Mouse (Mus musculus): ENCODE measurements around the gene Ntrk2. TPM values are rescaled to one million over a fixed set of nuclear protein-coding genes. Genes with fewer than 3 reads are reported as not detected.
"Not testable (repeated sequence)": the region's sequence is repeated elsewhere in the genome, so short reads cannot be mapped to it uniquely, and the experiment has no call there.

The Ntrk2 gene
- total RNA-seq, 2 experiments from 2014 or later, result 0.95 to 1.6 TPM

DNA sequence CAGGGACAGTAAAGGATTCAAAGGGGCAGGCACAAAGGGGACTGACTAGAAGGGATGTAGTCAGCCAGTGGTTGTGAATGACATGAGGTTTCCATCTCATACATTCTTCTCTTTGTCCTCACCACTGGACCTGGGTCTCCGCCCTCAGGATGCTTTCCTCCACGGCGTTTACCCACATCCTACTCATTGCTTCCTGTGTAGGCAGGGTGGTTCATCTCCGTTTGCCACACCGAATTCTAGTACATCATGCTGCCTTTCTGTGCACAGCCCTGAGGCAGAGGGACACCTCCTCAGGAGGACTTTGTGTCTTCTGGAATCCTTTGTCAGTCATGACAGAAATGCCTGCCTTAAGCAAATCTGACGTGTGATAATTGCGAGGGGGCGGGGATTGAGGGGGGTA lies 219.3 kb downstream of the Ntrk2 start:
- intact Hi-C loops (cut with DNase I), result no loop called here
- no peak for DNase-seq

DNA sequence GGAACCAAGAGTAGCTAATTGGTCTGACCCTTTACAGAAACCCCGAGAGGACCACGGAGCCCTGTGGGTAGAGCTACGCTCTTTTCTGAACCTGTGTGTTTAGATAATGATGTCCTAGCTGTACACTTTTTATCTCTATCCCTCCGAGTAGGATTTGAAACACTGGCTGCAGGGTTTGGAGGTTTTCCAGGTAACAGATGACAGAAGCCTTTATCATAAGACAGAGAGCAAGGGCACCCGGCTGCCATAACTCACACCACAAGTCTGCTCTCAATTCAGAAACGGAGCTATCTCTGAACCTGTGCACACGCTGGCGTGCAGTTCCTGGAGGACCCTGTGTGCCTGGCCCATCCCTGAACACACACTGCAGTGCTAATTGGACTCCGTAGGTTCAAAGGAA lies 221.1 kb downstream of the Ntrk2 start:
- intact Hi-C loops (cut with DNase I), result no loop called here
- no peak for DNase-seq

DNA sequence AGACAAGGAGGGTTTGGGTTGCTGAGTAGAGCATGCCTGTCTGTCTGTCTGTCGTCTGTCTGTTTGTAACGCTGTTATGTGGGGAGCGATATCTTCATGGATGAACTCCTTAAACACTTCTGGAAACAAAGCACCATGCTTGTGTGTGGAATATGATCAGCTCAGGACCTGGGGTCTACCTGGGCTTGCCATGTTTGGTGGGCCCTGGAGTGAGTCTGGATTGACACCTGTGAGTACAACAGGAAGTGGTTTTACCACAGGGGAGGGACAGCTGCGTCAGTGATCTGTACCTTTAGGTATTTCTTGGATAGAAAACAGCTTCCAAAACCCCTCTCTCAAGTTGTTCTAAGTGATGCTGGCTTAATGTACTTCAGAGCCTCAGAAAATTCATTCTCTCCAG lies 222.2 kb downstream of the Ntrk2 start:
- intact Hi-C loops (cut with DNase I), result no loop called here
- DNase-seq, result no peak

DNA sequence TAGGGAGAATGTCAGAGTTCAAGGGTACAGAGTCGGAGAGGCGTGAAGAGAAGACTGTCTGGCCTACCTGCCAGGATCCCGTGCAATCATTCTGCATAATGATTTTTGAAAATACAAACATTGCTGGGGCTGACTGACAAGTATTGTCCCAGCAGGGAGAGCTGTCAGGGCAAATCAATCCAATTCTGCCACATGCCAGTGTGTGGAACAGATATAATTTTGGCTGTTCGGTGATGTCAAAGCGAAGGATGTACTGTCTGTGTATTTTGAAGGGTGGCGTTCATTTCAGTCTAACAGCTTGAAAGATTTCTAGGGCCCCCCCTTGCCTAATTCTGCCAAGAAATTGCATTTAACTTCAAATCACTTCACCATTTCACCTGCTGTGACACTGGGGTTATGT lies 224.2 kb downstream of the Ntrk2 start:
- no peak for DNase-seq
- intact Hi-C loops (cut with DNase I), result no loop called here

DNA sequence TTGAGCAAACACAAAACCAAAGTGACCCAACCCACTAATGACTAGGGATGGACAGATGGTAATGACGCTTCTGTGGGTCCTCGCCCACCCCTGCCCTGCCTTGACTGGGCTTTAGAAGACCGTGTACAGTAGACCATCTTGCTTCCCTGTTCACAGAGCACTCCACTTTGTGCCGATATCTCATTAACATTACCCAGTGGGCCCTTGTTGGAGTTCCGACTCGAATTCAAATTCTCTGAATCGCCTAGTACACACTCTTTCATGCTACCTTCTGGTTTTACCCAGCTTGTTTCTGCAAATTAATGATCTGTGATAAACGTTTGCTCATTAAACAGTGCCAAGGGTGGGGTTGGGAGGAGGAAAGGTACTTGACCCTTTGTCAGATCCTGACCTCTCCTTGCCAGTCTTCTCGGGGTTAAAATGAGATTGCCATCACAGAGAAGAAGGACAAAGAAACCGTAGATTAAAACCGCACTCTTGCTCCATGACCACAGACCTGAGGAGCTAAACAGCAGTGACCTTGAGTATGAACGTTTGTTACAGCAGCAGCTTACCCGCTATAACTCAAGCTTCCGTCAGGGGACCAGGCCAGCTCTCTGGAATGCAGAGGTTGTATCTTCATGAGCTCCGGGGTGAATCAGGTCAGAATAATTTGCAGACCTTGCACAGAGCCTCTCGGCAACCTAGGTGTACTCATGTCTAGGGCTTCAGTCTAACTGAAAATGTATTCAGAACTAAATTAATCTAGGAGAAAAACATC lies 234.0 kb downstream of the Ntrk2 start:
- intact Hi-C loops (cut with DNase I), result no loop called here
- DNase-seq, result no peak

DNA sequence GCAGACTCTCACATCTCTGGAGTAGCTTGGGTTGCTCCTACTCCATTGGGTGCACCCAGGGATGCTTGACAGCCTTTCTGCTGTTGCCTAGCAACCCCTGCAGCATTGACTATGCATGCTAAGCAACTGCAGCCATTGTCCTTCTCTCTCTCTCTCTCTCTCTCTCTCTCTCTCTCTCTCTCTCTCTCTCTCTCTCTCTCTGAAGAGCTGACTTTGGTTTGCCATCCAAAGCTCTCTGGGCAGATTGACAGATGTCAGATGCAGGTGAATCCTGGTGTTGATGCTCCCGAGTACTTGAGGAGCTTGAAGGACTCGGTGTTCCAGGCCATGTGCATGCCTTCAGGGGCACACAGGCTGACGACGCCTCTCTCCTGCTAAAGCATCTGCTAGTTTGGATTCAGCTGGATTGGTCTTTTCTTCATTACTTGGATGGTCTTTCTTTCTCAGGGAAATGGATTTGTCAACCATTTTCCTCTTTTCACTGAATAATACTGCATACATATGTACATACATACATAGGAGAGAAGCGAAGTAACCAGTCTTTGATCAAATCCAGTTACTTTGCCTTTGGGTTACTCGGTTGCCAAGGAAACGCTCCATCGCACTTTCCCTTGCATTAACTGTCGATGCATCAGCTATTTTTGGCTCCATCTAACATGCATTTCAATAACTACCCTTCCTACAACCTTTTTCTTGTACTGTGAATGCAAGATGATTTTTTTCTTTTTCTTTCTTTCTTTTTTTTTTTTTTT lies 234.8 kb downstream of the Ntrk2 start:
- DNase-seq, result no peak

DNA sequence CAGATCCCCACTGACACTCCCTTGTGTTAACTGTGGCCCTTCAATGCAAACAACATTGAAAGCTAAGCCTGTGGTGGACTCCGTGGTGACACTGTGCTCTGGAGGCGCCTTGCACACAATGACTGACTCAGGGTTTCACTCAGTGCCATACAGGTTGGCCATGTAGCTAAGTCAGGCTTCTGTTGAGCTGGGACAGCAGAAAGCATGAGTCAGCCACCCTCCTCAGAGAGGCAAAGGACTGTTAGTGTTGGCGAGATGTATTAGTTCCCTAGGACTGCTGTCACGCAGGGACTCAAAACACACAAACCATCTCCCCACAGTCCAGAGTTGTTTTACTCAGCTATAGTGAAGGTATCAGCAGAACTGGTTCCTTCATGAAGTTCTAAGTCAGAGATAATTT lies 245.8 kb downstream of the Ntrk2 start:
- no peak for DNase-seq
- intact Hi-C loops (cut with DNase I), result no loop called here

More for the DNA sequence above, 234.8 kb downstream of the Ntrk2 start:
- intact Hi-C loops (cut with DNase I), result no loop called here

DNA sequence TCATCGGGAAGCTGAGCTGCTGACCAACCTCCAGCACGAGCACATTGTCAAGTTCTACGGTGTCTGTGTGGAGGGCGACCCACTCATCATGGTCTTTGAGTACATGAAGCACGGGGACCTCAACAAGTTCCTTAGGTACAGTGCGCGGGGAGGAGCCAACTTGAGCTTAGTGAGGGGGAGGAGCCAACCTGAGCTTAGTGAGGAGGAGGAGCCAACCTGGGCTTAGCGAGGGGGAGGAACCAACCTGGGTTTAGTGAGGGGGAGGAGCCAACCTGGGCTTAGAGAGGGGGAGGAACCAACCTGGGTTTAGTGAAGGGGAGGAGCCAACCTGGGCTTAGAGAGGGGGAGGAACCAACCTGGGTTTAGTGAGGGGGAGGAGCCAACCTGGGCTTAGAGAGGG lies 248.0 kb downstream of the Ntrk2 start:
- DNase-seq; intact Hi-C loops (cut with DNase I): not testable (repeated sequence)

DNA sequence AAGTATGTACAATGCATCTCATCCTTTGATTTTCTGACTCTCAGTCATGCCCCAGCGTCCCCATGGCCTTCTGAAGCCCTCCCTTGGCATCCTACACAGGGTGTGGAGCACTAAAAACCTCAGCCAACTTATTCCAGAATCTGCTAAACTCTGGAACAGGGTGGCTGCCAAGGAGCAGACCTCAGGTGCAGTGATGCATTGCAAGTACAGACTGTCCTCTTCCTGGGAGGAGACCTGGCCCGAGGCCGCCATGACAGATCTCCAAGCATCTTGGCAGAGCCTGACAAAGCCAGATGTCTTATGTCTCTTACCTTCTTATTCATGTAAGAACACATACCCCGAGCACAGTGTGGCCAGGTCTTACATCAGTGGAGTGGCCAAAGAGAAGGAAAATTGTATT lies 250.5 kb downstream of the Ntrk2 start:
- no peak for DNase-seq
- intact Hi-C loops (cut with DNase I), result no loop called here

DNA sequence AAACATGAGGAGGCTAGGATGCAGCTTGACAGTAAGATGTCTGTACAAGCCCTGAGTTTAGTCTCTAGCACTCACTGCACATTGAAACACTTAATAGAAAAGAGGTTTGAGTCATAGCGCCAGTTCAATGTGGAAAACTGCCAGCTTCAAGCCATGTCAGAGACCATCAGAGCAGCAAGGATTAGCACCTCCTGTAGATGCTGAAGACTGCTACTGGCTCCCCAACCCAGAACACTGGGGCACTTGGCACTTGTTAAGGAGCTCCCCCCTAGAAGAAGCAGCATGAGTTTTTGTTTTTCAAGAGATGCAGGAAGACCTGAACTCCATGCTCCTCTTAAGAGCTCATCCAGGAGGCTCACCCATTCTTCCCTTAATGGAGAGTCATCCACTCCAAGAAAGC lies 251.5 kb downstream of the Ntrk2 start:
- DNase-seq, result no peak

DNA sequence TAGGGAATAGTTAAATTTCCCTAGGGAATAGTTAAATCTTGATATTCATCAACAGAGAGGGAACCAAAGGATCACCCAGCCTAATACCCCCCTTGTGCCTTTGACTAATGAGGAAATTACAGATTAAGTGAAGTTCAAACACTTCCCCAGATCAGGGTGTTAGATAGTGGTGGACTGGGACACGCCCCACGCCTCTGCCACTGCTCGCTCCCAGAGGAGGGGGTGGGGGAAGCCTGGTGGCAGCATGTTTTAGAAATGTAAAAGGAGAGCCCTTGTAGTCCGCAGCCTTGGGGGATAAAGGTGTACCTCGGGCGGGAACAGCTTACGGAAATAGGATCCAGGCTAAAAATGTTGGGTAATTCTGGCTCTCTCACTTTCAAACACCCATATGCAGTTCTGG lies 252.7 kb downstream of the Ntrk2 start:
- DNase-seq, result no peak
- intact Hi-C loops (cut with DNase I), result no loop called here

More for the DNA sequence above, 251.5 kb downstream of the Ntrk2 start:
- intact Hi-C loops (cut with DNase I), result no loop called here

DNA sequence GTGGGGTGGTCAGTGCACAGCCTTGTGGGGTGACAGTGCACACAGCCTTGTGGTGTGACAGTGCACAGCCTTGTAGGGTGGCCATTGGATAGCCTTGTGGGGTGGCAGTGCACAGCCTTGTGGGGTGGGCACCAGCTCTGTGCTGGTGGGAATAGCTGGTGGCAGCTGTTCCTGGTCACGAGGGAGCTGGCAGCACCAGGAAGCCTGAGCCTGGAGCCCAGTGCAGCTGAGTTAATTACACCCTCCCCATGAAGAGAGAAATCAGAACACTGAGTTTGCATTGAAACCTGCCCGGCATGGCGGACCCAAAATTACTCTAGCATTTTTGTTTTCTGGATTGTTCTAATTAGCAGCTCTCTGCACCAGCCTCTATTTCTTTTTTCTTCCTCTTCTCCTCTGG lies 259.3 kb downstream of the Ntrk2 start:
- intact Hi-C loops (cut with DNase I), result no loop called here
- no peak for DNase-seq

DNA sequence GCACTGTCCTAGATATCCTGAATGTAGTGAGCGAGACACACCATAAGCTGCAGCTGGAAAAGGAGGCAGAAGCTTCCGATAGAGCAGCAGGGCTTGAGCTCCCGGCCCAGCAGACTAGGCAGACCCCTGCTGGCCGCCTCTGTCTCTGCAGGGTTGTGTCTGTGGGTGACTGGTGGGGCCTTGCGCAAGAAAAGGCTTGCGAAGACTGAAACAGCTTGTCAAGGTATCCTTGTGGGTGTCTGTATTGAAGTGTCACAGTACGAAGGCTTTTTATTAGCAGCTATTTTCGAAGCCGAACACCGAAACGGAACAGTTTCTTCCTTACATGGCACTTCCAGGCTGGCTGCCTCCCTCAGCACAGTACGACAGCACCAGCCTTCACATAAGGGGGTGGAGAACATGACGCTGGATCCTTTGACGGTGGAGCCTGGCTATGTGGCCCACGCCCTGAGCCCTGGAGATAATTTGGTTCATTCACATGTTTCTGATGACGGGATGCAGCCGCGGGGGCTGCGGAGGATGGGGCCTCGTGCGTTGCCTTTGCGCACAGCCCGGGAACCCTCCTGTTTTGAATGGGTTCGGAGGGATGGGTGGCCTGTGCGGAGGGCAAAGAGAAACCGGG lies 267.4 kb downstream of the Ntrk2 start:
- intact Hi-C loops (cut with DNase I), result loop anchor here (1.0 to 10.0 kb wide), 3 partner anchors 267 to 436 kb away; partner anchors contain the start of gene Ntrk2
- DNase-seq, result peak; percentile 73 to 74

DNA sequence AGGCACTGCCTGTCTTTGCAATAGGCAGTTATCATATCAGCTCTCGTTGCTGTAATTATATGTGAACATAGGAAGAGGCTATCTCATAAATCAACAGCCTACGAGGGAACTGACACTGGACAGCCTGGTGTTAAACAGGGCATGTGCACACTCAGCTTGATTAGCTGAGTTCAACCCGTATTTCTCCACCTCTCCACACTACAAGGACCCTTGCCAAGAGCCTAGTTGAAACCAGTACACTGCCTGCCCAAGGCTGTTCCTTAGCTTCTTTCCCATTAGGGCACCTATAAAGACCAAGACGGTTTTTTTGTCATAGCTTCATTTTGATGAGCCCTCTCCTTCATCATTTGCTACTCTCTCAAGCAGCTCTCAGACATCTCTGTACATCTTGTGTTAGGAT lies 270.1 kb downstream of the Ntrk2 start:
- DNase-seq, result no peak
- intact Hi-C loops (cut with DNase I), result loop anchor here (10.0 kb wide), 1 partner anchor 288 kb away; no protein-coding TSS in a partner anchor

DNA sequence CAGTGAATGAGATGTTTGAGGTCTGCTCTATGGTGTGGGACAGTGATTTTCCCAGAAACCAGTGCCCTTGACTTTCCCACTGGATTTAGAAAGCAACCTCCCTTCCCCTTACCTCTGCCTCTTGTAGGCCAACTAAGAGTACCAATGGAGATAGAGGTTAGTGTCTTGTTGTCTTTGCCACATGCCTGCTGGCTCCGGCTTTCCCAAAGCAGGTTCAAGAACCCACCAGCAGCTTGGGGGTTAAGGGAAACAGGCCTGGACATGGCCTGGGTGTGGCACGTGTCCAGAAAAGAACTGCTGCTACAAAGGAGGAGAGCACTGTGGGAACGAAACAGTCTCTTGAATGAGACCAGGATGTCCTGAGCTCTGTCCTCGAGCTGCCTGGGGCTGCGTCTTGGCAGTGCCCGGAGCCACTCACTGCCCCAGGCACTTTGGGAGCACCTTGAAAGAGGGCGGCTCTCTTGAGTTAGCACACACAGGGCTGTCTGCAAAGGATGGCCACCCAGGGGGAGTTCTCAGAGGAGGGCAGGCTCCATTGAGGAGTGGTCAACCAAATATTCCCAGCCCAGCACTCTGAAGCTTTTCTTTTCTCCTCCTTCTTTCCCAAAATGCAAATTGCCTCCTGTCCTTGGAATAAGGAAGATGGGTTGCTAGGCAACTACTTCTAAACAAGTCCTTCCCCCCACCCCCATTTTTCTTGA lies 273.5 kb downstream of the Ntrk2 start:
- intact Hi-C loops (cut with DNase I), result loop anchor here (10.0 kb wide), 1 partner anchor 285 kb away; no protein-coding TSS in a partner anchor
- DNase-seq, result no peak

DNA sequence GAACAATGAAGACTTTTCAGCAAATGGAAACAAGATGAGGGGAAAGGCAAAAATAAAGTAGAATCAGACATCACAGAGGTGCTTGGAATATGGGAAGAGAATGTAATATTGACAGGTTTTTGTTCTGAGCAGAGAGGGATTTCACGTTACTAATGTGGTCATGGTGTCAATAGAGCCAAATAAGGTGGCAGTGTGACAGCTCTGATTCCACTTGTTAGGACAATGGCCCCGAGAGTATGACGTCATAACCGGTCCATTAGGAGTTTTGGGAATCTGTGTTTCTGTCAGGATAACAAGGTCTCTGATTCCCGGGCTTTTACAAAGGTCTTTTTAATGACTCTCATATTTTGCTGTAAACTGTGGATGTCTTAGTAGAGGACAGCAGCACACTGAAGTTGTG lies 274.1 kb downstream of the Ntrk2 start:
- intact Hi-C loops (cut with DNase I), result no loop called here
- DNase-seq, result no peak

DNA sequence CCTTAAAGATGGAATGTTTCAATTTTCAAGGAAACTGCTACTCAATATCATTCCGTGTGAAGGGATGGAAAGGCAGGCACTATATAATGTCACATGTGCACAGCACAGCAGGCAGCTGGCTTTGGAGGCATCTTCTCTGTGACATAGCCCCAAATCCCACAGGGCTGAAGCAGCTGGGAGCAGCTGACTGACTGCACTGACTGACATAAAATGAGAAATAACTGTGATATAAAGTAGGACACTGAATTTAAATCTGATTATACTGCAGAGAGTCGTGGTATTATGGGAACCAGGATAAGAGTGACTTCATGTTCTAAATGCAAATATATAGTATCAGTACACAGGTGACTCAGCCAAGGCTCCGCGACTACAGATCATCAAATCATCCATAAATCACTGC lies 282.6 kb downstream of the Ntrk2 start:
- intact Hi-C loops (cut with DNase I), result no loop called here
- no peak for DNase-seq

DNA sequence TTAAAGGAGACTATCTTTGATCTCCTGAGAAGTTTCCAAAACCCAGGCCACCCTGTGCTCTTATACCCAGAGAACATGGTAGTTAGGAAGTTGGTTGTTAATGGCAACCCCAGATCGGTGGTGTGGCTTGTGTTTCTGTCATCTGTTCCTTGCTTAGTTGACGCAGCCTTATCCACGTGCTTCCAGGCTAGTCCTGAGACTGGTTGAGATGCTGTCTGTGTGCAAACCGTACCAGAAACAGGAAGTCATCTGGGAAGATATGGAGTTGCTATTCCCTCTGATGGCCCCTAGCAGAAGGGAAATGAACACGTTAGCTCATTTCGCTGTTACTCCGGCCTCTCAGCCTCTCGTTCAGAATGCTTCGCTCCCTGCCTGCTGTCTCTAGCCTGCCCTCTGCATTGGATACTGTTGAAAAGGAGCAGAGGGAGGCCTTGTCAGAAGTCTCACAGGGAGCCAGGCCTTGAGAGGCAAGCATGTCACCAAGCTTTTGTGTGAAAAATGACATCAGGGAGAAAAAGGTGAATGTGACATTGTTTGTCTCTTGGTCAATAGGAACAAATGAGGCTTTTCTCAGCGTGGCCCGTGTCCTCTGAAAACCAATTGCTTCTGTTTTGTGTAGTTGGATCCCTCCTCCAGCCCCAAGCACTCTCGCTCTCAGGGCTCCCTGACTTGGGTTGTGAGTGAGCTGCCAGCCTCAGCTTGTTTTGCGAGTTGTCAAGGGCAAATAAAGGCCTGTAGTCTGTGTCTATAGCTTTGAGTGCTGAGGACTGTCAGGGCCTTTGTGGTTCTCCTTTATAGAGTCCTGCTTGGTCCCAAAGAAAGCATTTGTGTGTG lies 285.0 kb downstream of the Ntrk2 start:
- DNase-seq, result no peak
- intact Hi-C loops (cut with DNase I), result no loop called here

DNA sequence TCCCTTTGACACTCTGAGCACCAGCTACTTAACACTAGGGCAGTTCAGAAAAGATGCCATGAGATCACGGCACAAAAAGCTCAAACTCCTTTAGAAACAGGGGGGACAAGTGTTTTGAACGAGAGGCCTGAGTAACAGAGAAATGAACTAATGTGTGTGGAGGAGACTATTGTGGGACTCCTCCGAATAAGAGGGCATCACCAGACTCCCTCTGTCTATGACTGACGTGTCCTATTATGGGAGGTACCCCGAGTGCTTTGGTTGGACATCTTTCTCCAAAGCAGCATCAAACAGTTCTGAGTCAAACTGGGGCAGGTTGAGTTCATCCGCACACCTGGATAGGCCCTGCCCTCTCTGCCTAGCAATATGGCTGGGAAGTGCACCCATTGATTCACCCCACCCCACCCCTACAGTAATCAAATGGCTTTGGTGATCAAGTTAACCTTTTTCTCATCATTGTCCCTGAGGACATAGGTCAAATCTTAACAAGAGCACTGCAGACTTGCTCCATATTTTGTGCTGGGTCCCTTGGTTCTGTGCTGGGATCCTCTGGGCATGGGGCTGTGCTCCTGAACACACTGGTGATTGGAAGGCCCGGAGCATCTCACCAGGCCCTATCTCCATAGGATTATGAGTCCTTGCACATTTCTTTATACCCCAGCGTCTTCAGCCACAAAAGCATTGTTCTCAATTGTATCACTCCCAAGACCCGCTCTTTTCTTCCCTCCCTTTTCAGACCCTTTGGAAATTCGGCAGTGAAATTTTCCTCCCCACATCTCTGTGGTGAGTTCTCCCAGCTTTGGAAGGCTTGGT lies 285.9 kb downstream of the Ntrk2 start:
- DNase-seq, result no peak
- intact Hi-C loops (cut with DNase I), result no loop called here

All from heart, postnatal 36 days (tissue).